Mouse (Mus musculus): ENCODE data around the gene Phf7. TPM values are rescaled to one million over a fixed set of nuclear protein-coding genes. Genes with fewer than 3 reads are reported as not detected.
A peak's percentile ranks its signal among the peaks of the same experiment; 100 is the strongest.

Phf7 gene
- polyA plus RNA-seq (2012; rRNA removed): 7.4 and 8.7 TPM in 2 replicates

DNA sequence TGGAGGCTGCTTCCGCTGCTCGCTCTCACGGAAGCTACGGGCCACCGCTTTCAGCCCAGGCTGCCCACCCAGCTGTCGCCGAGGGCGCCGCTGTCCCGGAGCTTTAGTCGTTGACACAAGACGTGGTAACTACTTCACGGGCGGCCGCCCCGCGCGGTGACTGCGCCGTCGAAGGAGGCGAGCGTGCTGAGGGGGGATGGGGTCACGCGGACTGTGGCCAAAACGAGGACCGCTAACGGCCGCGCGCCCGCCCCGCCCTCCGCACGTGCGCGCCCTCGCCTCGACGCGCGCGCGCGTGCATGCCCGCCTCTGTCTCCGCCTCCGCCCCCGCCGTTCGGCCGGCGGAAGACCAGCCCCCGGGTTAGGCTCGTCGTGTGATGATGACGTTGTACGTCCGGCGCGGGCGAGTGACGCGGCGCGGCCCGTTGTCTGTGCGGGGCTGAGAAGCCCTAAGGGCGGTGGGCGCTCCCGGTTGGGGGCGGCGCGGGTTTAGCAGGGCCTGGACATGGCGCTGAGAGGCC lies at the start of gene Phf7, which contains the start of gene Bap1:
Gene Phf7, minus strand, starts transcription at position 234 of the 521 bp plus-strand sequence.
Gene Bap1, plus strand, starts transcription at position 367 of the 521 bp plus-strand sequence.
- TF ChIP-seq CTCF (IDR thresholded peaks at IDR 0.05; ENCODE audit: borderline replicate concordance, extremely low read depth, insufficient read depth, insufficient read length): no peak
- TF ChIP-seq POLR2A (IDR thresholded peaks at IDR 0.05; ENCODE audit: borderline replicate concordance, extremely low read depth, insufficient read depth, insufficient read length, poor library complexity, severe bottlenecking): peak; percentile 82
- peak; percentile 98 for DNase-seq (ENCODE audit: low read depth)

DNA sequence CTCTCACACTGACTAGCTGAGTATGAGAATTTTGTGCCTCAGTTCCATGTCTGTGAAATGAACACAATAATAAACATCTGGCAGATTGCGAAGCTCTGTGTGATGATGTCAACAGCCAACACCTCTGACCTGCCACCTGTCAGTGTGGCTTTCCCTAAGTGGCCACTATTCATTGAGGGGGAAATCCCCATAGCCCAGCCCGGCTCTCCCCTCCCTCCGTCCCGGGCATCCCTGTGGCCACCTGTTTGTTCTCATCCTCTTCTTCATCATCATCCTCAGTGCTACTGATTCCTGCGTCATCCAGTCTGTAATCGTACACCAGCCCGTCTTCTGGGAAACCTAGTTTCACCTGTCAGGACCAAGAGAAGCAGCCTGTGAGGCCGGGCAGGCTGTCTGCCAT lies 34.6 kb upstream of the Phf7 start:
- TF ChIP-seq CTCF (IDR thresholded peaks at IDR 0.05; ENCODE audit: borderline replicate concordance, extremely low read depth, insufficient read depth, insufficient read length) (no peak), POLR2A (IDR thresholded peaks at IDR 0.05; ENCODE audit: borderline replicate concordance, extremely low read depth, insufficient read depth, insufficient read length, poor library complexity, severe bottlenecking) (no peak)
- no peak for DNase-seq (ENCODE audit: low read depth)

DNA sequence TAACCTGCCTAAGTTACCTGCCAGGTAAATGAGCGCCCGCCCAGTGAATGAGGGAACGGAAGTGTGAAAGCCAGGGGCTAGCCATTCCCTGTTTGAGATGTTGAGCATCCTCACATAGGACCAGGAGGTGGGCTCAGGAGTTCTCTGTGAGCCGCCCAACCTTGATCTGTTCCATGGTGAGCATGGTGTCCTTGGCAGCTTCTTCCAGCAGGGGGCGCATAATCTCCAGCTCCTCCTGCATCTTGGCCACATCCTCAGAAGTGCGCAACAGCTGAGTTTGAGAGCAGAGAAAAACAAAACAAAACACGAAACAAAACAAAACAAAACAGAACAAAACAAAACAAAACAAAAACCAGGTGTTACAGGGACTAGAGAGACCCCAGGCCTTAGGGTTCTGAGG lies 21.0 kb upstream of the Phf7 start:
- DNase-seq (ENCODE audit: low read depth): peak; percentile 76
- TF ChIP-seq CTCF (IDR thresholded peaks at IDR 0.05; ENCODE audit: borderline replicate concordance, extremely low read depth, insufficient read depth, insufficient read length): peak; percentile 93
- TF ChIP-seq POLR2A (IDR thresholded peaks at IDR 0.05; ENCODE audit: borderline replicate concordance, extremely low read depth, insufficient read depth, insufficient read length, poor library complexity, severe bottlenecking): no peak

DNA sequence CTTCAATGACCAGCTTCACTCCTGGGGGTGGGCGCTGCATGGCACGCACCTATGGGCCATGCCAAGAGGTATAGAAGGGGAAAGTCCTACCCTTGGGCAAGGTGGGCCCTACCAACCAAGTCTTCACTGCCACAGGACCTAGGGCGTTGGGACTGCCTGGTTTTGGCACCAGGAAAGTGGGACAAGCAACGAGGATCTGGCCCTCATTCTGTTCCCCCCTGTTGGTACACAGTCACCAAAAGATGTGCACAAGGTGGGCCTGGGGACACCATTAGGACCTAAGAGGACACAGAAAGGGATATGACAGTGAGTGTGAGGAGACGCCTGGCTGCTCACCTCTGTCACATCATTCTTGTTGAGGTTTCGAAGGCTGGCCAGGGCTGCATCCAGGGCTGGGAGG lies 20.0 kb upstream of the Phf7 start:
- TF ChIP-seq POLR2A (IDR thresholded peaks at IDR 0.05; ENCODE audit: borderline replicate concordance, extremely low read depth, insufficient read depth, insufficient read length, poor library complexity, severe bottlenecking) (no peak), CTCF (IDR thresholded peaks at IDR 0.05; ENCODE audit: borderline replicate concordance, extremely low read depth, insufficient read depth, insufficient read length) (no peak)
- no peak for DNase-seq (ENCODE audit: low read depth)

DNA sequence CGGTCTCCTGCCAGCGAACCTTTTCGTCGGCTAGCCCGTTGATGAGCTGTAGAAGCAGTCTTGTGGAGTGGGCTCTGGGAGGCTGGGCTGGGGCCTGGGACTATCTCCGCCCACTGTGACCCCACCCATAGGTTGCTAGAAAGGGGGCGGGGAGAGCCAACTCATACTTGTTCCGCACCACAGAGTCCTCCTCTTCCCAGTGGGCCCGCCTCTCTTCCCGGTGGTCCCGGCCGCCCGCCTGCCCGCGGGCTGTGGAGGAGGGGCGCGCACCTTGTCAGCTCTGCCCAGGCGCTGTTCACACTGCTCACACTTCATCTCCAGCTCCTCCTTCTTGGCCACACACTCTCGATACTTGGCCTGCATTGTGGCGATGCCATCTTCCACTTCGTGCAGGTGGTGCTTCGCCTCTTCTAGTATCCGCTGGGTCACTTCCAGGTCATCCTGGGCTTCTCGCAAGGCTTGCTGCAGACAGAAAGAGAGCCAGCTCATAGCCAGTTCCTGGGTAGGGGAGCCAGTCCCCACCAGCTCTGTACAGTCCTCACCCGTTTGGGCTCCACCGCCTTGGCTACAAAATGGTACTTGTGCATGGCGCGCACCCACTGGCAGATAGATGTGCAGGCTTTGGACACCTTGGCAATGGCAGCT lies 18.5 kb upstream of the Phf7 start:
- TF ChIP-seq POLR2A (IDR thresholded peaks at IDR 0.05; ENCODE audit: borderline replicate concordance, extremely low read depth, insufficient read depth, insufficient read length, poor library complexity, severe bottlenecking) (no peak), CTCF (IDR thresholded peaks at IDR 0.05; ENCODE audit: borderline replicate concordance, extremely low read depth, insufficient read depth, insufficient read length) (no peak)
- peak; percentile 82 for DNase-seq (ENCODE audit: low read depth)

DNA sequence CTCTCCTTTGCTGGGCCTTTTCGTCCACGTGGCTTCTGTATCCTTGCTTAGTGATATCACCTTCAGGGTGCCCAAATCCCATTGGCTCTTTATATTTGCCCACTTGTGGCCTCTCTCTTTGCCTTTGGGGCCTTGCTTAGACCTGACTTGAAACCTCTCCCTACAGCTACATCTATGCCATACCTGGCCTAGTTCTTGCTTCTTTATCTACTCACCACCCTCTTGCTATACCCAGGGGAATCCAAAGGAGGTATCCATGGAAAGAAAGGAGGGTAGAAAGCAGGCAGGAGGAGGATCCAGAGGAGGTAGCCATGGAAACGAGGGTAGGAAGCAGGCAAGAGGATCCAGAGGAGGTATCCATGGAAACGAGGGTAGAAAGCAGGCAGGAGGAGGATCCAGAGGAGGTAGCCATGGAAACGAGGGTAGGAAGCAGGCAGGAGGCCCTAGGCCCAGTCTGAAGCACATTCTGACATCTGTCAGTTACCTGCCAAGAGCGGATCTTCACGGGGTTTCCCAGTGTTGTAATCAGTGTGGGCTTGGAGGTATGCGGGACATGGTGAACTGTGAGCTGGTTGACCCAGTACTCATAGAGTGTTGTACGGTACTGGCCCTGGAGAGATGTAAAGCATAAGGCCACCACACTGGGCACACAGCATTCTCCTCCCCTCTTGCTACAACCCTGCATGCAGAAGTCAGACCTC lies 17.3 kb upstream of the Phf7 start:
- DNase-seq (ENCODE audit: low read depth): peak; percentile 85
- TF ChIP-seq CTCF (IDR thresholded peaks at IDR 0.05; ENCODE audit: borderline replicate concordance, extremely low read depth, insufficient read depth, insufficient read length) (no peak), POLR2A (IDR thresholded peaks at IDR 0.05; ENCODE audit: borderline replicate concordance, extremely low read depth, insufficient read depth, insufficient read length, poor library complexity, severe bottlenecking) (no peak)

DNA sequence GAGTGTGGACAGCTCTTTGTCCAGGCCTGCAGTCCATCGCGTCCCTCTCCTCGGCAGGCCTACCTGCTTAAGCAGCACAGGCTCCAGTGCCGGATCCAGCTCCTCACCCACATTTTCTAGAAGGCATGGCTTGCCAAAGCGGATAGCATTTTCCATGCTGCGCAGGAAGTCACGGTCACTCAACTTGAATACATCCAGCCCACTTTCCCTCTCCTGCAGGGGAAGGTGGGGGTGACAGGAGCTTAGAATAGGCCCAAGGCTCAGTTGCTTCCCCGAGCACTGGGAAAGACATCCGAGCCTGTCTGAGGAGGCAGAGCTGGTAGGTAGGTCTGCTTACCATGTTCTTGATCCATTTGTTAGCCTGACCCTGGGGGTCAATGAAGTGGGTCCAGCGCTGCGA lies 16.5 kb upstream of the Phf7 start:
- DNase-seq (ENCODE audit: low read depth): no peak
- TF ChIP-seq CTCF (IDR thresholded peaks at IDR 0.05; ENCODE audit: borderline replicate concordance, extremely low read depth, insufficient read depth, insufficient read length) (no peak), POLR2A (IDR thresholded peaks at IDR 0.05; ENCODE audit: borderline replicate concordance, extremely low read depth, insufficient read depth, insufficient read length, poor library complexity, severe bottlenecking) (no peak)

DNA sequence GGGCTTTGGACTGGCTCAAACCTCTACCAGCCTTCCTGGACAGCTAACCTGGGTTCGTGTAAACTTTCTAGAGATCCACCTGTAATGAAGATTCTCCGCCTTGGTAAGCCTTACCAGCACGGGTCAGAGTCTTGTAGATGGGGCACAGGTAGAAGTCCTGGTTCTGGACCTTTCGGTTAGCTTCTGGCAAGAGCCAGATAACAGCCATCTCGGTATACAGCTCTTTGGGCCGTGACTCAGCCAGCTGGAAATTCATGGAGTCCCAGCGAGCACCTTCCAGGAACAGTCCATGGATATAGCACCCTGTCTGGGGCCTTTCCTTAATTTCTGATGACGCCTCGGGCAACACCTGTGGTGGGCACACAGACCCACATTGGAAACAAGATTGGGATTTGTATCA lies 9.8 kb upstream of the Phf7 start:
- TF ChIP-seq POLR2A (IDR thresholded peaks at IDR 0.05; ENCODE audit: borderline replicate concordance, extremely low read depth, insufficient read depth, insufficient read length, poor library complexity, severe bottlenecking) (no peak), CTCF (IDR thresholded peaks at IDR 0.05; ENCODE audit: borderline replicate concordance, extremely low read depth, insufficient read depth, insufficient read length) (no peak)

DNA sequence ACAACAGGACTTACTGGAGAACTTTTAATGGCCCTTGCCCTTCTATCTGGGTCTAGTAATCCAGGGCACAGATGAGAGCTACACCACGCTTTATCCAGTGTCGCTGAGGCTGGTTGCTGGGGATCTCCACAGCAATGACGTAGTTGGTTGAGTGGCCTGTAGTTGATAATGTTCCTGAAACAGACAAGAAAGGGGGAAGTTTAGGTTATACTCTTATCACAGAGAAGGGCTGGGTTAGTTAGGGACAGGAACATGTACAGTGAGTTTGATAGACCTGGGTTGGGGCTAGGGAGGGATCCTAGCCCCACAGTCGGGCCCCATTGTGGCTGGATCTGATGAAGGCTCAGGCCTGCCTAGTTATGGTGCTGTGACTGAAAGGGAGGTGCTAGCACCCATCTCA lies 9.3 kb upstream of the Phf7 start:
- no peak for DNase-seq (ENCODE audit: low read depth)
- TF ChIP-seq POLR2A (IDR thresholded peaks at IDR 0.05; ENCODE audit: borderline replicate concordance, extremely low read depth, insufficient read depth, insufficient read length, poor library complexity, severe bottlenecking): no peak
- no peak for TF ChIP-seq CTCF (IDR thresholded peaks at IDR 0.05; ENCODE audit: borderline replicate concordance, extremely low read depth, insufficient read depth, insufficient read length)

More for the DNA sequence above, 9.8 kb upstream of the Phf7 start:
- no peak for DNase-seq (ENCODE audit: low read depth)

DNA sequence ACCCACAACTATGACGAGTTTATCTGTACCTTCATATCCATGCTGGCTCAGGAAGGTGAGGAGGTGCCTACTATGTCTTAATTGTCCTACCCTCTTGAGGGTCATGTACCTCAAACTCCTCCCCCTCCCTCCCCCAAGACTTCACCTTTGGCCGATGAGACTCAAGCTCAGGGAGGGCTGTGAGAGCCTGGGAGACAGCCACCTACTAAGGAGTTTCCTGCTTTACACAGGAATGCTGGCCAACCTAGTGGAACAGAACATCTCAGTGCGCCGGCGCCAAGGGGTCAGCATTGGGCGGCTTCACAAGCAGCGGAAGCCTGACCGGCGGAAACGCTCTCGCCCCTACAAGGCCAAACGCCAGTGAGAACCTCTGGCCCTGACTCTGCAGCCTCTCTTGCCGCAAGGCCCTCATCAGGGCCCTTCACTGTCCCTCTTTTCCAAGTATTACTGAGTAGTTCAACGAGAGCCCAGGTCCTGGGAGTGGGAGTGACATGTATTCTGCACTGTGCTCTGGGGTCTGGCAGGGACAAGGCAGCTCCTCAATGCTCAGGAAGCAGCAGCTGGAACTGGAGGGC lies 7.4 kb upstream of the Phf7 start:
- TF ChIP-seq CTCF (IDR thresholded peaks at IDR 0.05; ENCODE audit: borderline replicate concordance, extremely low read depth, insufficient read depth, insufficient read length) (no peak), POLR2A (IDR thresholded peaks at IDR 0.05; ENCODE audit: borderline replicate concordance, extremely low read depth, insufficient read depth, insufficient read length, poor library complexity, severe bottlenecking) (no peak)
- no peak for DNase-seq (ENCODE audit: low read depth)

DNA sequence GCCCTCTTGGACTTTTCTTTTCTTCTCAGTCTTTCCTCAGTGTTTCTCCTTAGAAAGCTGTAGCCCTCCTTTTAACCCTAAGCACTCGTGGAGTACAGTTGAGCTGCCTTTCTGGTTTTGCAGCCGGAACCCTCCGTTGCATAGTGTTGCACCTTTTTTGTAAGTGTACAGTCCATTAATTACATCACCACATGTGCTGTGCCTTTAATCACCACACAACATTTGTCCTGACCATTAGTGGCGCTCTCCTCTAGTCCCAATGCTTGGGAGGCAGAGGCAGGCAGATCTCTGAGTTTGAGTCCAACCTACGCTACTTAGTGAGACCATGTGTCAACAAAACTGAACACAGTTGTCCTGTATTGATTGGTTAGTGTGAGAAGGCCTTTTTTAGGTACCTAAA lies 974 bp upstream of the Phf7 start:
- TF ChIP-seq CTCF (IDR thresholded peaks at IDR 0.05; ENCODE audit: borderline replicate concordance, extremely low read depth, insufficient read depth, insufficient read length) (no peak), POLR2A (IDR thresholded peaks at IDR 0.05; ENCODE audit: borderline replicate concordance, extremely low read depth, insufficient read depth, insufficient read length, poor library complexity, severe bottlenecking) (no peak)
- DNase-seq (ENCODE audit: low read depth): no peak

All from brain, embryonic 14.5 days (tissue).